Mouse (Mus musculus) right cerebral cortex, postnatal 4 days (tissue): ENCODE measurements around the gene BC030867.

ENCODE experiments used
- DNase-seq: peaks from one replicate; pipeline ENCODE4 v3.0.0-alpha.2; 2022

The BC030867 gene

DNA sequence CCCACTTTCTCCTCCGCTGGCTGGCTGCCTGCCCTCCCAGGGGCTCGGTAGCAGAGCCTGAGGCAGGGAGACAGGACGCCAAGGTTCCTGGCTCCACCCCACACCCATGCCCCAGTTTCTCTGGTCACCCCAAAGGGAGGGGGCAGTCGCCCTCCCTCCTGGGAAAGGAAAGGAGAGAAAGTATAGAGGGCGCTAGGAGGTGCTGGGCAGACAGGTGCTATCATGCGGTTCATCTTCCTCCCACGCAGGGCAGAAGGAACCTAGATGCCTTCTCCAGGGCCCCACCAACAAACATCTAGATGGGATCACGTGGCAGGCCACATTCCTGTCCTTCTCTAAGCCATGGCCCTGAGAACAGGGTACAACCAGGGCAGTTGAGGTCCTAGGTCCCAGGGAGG lies 26.7 kb upstream of the BC030867 start:
- DNase-seq = no peak

GRCm38 (mm10) chr11:102223166-102223565 lies 25.5 kb upstream of the BC030867 start:
- peak; percentile 62 for DNase-seq

DNA sequence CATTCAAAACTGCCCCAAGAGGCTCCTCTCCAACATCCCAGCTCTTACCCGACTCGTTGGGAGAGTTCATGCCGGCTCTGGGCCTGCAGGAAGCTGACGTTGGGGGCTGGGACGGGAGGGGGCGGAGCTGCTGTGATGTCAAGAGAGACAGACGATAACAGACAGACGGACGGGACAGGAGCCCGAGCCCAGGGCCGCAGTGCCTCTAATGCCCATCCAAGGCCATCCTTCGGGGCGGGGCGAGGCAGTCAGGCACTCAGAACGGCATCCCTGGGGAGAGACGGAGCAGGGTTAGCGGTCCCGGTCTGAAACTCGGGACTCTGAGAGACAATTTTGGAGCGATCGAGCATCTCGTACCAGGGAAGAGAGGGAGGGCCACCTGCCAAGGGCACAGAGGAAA lies 24.0 kb upstream of the BC030867 start:
- no peak for DNase-seq

- no peak for DNase-seq
Observed at GRCm38 (mm10) chr11:102225221-102225620, 23.5 kb upstream of the BC030867 start.

GRCm38 (mm10) chr11:102226067-102226978 lies 22.4 kb upstream of the BC030867 start:
- DNase-seq = no peak

- DNase-seq = no peak
Observed at GRCm38 (mm10) chr11:102227270-102228190, 21.2 kb upstream of the BC030867 start.

DNA sequence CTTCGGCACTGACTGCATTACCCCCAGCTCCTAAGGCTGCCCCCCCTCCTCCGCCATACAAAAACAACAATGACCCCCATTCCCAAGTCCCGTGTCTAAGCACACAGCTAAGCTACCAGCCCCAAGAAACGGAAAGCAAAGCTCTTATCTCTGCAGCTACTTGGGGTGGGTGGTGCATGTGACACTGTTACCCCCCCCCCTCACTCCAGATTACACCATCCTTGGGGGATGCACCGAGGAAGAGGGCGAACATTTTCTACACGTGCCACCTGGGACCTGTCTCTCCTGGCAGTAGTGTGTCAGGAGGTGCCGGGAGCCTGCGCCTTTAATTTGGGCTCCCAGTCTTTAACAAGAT lies 20.5 kb upstream of the BC030867 start:
- DNase-seq = no peak

- DNase-seq = no peak
Observed at GRCm38 (mm10) chr11:102228646-102229268, 19.9 kb upstream of the BC030867 start.

GRCm38 (mm10) chr11:102229331-102229953 lies 19.2 kb upstream of the BC030867 start:
- DNase-seq = peak; percentile 38

- DNase-seq = peak; percentile 95
Observed at GRCm38 (mm10) chr11:102230006-102230741, 18.5 kb upstream of the BC030867 start, which contains the start of gene Hdac5. Gene Hdac5 (minus strand): TSS chr11:102230166.

DNA sequence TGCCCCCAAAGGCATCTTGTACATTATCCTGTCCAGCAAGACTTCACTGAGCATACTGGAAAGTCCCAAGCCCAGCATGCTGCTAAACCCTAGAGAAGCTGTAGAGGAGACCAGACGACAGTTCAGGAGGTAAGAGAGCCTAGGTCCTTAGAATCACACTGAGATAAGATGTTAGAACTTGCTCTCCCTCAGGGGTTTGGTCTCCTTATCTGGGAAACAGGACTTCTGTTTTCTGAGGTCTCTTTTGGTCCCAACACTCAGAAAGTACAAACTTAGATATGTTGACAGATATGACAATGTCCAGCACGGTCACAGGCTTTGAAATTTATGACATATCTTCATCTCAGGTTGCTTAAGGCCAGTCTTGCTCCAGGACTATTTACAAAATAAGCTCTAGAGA lies 12.7 kb upstream of the BC030867 start:
- DNase-seq = no peak

GRCm38 (mm10) chr11:102240636-102241035 lies 8.0 kb upstream of the BC030867 start:
- no peak for DNase-seq

- DNase-seq = no peak
Observed at GRCm38 (mm10) chr11:102241246-102241645, 7.4 kb upstream of the BC030867 start.

DNA sequence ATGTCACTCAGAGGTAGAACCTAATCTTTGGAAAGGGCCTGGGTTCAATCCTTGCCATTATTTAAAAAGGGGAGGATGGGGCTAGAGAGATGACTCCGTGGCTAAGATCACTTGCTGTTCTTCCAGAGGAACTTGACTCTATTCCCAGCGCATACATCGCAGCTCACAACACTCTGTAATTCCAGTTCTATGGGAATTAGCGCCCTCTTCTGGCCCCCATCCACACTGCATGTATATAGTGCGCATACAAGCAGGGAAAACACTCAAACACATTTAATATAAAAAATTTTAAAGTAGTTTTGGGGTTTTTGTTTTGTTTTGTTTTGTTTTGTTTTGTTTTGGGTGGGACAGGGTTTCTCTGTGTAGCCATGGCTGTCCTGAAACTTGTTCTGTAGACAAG lies 6.8 kb upstream of the BC030867 start:
- DNase-seq = no peak

GRCm38 (mm10) chr11:102244926-102245449 lies 3.7 kb upstream of the BC030867 start:
- DNase-seq = peak; percentile 66

DNA sequence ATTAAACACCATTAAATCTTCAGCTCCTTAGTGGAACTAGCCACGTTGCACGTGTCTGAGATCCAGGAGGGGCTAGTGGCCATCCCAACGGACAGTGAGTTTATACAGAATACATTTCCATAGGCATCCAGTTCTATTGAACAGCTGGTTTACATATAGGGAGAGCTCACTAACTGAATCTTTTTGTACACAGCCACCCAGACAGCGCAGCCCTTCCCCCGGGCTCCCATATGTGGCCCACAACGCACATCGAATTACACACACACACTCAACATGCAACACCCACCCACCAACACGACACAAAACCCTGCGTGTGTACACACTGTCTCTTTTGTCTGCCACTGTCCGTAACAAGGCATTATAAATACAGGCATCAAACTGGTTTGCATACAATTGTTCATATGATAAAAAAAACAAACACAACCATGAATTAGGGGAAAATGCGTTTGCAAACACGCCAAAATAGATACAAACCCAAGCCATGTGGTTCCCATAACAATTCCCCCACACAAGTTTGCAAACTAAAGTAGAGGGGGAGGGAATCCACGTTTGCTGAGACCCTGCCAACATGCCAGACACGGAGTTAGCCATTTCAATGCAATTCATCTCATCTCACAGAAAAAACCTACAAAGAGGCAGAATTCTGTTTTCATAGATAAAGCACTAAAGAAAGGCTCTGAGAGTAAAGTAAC lies 3.0 kb upstream of the BC030867 start:
- DNase-seq = no peak

- DNase-seq = no peak
Observed at GRCm38 (mm10) chr11:102246273-102246635, 2.4 kb upstream of the BC030867 start.

DNA sequence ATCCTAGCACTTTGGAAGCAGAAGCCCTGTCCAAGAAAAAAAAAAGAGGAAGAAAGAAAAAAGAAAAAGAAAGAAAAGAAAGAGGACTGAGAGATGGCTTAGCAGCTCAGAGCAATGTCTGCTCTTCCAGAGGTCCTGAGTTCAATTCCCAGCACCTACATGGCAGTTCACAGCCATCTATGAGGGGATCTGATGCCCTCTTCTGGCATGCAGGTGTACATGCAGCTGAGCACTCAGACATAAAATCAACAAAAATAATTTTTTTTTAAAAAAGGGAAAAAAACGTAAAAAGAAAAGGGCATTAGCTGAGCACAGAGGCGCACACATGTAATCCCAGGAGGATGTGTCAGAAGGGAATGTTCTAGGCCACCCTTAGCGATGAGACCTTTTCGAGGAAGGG lies 1.8 kb upstream of the BC030867 start:
- DNase-seq = no peak

DNA sequence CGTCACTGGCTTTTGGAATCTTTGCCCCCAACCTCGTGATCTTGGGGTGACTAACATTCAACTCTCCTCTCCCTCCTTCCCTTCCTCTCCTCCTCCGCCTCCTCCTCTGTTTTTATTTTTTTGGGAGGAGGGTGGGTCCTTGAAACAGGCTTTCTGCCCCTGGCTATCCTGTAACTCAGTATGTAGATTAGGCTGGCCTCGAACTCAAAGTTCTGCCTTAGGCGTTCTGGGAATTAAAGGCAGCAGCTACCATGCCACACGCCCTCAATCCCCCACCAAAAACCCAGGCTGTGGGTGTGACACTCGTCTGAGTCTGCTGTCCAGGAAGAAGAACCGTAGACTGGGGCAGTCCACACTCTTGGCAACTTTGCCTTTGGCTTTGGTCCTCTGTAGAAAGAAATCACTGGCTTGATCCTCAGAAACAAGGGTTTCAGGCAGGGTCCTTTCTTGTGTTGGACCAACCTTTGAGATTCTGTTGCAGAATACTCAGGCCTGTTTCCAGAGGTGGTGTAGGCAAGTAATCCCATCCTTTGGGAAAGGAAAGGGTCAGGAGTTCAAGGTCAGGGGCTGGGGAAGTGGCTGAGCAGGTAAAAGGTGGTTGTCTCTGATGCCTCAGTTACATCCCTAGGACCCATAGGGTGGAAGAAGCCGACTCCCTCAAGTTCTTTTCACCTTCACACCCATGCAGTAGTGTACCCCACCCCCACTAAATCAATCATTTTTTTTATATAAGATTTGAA lies 839 bp downstream of the BC030867 start:
- DNase-seq = no peak

- peak; percentile 31 for DNase-seq
Observed at GRCm38 (mm10) chr11:102257514-102257913, 8.8 kb downstream of the BC030867 start.
